8 mouse cellular contexts compared by ENCODE assay signal in the genomic region with DNA sequence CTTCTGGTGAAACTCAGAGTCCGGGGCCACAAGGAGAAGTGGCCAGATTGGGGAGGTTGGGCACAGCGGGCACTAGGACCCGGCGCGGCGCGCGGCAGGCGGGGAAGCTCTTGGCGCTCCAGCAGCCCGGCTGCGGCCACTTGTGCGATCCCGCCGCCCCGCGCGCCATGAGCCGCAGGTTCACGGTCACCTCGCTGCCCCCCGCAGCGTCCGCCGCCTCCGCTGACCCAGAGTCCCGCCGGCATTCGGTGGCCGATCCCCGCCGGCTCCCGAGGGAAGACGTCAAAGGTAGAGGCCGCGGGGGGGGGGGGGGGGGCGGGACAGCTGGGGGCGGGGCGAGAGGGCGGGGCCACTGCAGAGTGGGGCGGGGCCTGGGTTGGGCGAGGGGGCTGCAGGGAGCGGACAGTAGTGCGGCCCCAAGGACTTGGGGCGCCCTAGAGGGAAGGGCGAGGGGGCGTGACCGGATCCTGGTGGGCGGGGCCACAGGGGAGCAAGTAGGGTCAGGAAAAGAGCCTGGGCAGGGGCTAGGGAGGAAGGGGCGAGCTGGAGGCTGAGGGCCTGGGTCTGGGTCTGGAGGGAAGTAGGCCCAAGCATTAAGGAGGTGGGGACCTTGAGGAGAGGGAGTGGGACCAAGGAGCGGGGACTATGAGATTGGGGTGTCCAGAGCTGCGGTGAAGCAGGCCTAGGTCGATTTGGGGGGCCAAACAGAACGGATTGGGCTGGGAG. TPM values are rescaled to one million over a fixed set of nuclear protein-coding genes. Genes with fewer than 3 reads are reported as not detected.
DNase-seq lines count a peak whose midpoint lies in the region; ATAC-seq and TF ChIP-seq lines count a peak whose summit lies in the region.

A gene (plus strand): TSS at position 87 of the 726 bp plus-strand sequence.

- peak; percentile 77 for DNase-seq in MEL (ENCODE audit: low read depth, low spot score)
- peak; percentile 87 to 91 for DNase-seq in cerebellum, postnatal 25 days
- peak; percentile 78 for DNase-seq in kidney, postnatal 10 days
- peak; percentile 85 for DNase-seq in neural tube, embryonic 11.5 days (ENCODE audit: low spot score)

- H3K27me3 ChIP-seq in C2C12 (ENCODE audit: control insufficient read depth, insufficient read depth, insufficient read length) (peaks cover 8% of the 10 kb centered on the region), MEL (ENCODE audit: control insufficient read depth in 1 of 2, insufficient read depth in 2 of 2, low read length in 2 of 2) (no peaks in the 10 kb centered on the region)
- peaks cover 10% of the 10 kb centered on the region for H3K27me3 ChIP-seq in heart, embryonic 14.5 days (ENCODE audit: control insufficient read depth, insufficient read depth, low read length)
- H3K27me3 ChIP-seq in liver, embryonic 15.5 days = peaks cover 66% of the 10 kb centered on the region
- peaks cover 8% of the 10 kb centered on the region for H3K27me3 ChIP-seq in neural tube, embryonic 11.5 days (ENCODE audit: control insufficient read depth, insufficient read depth, low read length)

- peaks cover 0 to 11% of the 10 kb centered on the region in 2 experiments; a peak in 2 of 4 replicates for H3K4me1 ChIP-seq in MEL (ENCODE audit: control insufficient read depth in 1 of 2, insufficient read depth in 2 of 2, low read length in 2 of 2)
- H3K4me1 ChIP-seq in heart, embryonic 14.5 days (ENCODE audit: control insufficient read depth in 2 of 2, insufficient read depth in 2 of 2, low read length in 2 of 2) = peaks cover 0 to 10% of the 10 kb centered on the region in 2 experiments; a peak in 3 of 4 replicates
- H3K4me1 ChIP-seq in liver, embryonic 15.5 days (replicated peaks) = peaks cover 11% of the 10 kb centered on the region
- H3K4me1 ChIP-seq in neural tube, embryonic 11.5 days (ENCODE audit: control insufficient read depth, insufficient read depth, low read length) = peaks cover 5% of the 10 kb centered on the region; the same call in 1 of the 2 replicates

- TF ChIP-seq CTCF in C2C12 (IDR thresholded peaks at IDR 0.05; ENCODE audit: control insufficient read depth, insufficient read depth, insufficient read length) (no peak), MEL (IDR thresholded peaks at IDR 0.05 in 2 of 3, conservative IDR thresholded peaks at IDR 0.05 in 1 of 3; ENCODE audit: control insufficient read depth in 1 of 3, insufficient read depth in 1 of 3, low read depth in 2 of 3, low read length in 3 of 3, poor library complexity in 1 of 3, severe bottlenecking in 1 of 3) (no peak)

- peak within 1 kb of the TSS; percentile 15; the same call in 1 of the 2 replicates for H3K27ac ChIP-seq in MEL (ENCODE audit: control insufficient read depth, low read depth, low read length)
- no peak within 1 kb of the TSS for H3K27ac ChIP-seq in heart, embryonic 14.5 days (replicated peaks in 1 of 2; ENCODE audit: control insufficient read depth in 1 of 2, insufficient read depth in 1 of 2, low read depth in 2 of 2, low read length in 2 of 2)
- no peak within 1 kb of the TSS for H3K27ac ChIP-seq in liver, embryonic 15.5 days (replicated peaks)
- no peak within 1 kb of the TSS for H3K27ac ChIP-seq in neural tube, embryonic 11.5 days (ENCODE audit: low read depth, low read length)

- H3ac ChIP-seq in C2C12 (ENCODE audit: control insufficient read depth, insufficient read length, low read depth) = peak within 1 kb of the TSS; percentile 16

- H3K36me3 ChIP-seq in C2C12 (ENCODE audit: control insufficient read depth, insufficient read depth) = no peaks in the 10 kb centered on the region
- H3K36me3 ChIP-seq in MEL (ENCODE audit: control insufficient read depth in 1 of 2, insufficient read depth in 2 of 2, low read length in 2 of 2) = peaks cover 0 to 3% of the 10 kb centered on the region in 2 experiments; a peak in 1 of 4 replicates
- H3K36me3 ChIP-seq in heart, embryonic 14.5 days (ENCODE audit: control insufficient read depth, insufficient read depth, low read length) = no peaks in the 10 kb centered on the region
- no peaks in the 10 kb centered on the region for H3K36me3 ChIP-seq in liver, embryonic 15.5 days (replicated peaks)
- H3K36me3 ChIP-seq in neural tube, embryonic 11.5 days (ENCODE audit: control insufficient read depth, insufficient read depth, low read length) = no peaks in the 10 kb centered on the region

- TF ChIP-seq EP300 in MEL (IDR thresholded peaks at IDR 0.05; ENCODE audit: low read depth in 1 of 2, low read length in 2 of 2) = no peak

- H3K79me2 ChIP-seq in C2C12 (ENCODE audit: control insufficient read depth, insufficient read depth) = no peaks in the 10 kb centered on the region
- H3K79me2 ChIP-seq in MEL (ENCODE audit: control insufficient read depth, insufficient read depth, low read length, poor library complexity) = no peaks in the 10 kb centered on the region; the same call in 1 of the 2 replicates

- peak; percentile 22 to 54; a peak in 2 of 4 replicates for TF ChIP-seq POLR2A in MEL (IDR thresholded peaks at IDR 0.05; ENCODE audit: control insufficient read depth in 1 of 2, insufficient read depth in 1 of 2, low read depth in 1 of 2, low read length in 2 of 2, poor library complexity in 1 of 2)

- H3K79me3 ChIP-seq in C2C12 (ENCODE audit: low read depth) = no peaks in the 10 kb centered on the region

- H3K4me3 ChIP-seq in C2C12 (ENCODE audit: insufficient read depth, poor library complexity, severe bottlenecking) (peak within 1 kb of the TSS; percentile 18), MEL (ENCODE audit: control insufficient read depth in 1 of 2, insufficient read depth in 1 of 2, low read depth in 2 of 2, low read length in 2 of 2) (peak within 1 kb of the TSS; percentile 72 to 77)
- peak within 1 kb of the TSS; percentile 58 to 59 for H3K4me3 ChIP-seq in heart, embryonic 14.5 days (ENCODE audit: control insufficient read depth in 1 of 2, insufficient read depth in 1 of 2, low read depth in 1 of 2, low read length in 2 of 2)
- H3K4me3 ChIP-seq in liver, embryonic 15.5 days (replicated peaks) = peak within 1 kb of the TSS; percentile 53
- H3K4me3 ChIP-seq in neural tube, embryonic 11.5 days (ENCODE audit: low read depth, low read length) = peak within 1 kb of the TSS; percentile 52

- no peak for TF ChIP-seq RAD21 in MEL (IDR thresholded peaks at IDR 0.05; ENCODE audit: low read depth, low read length)

- peak within 1 kb of the TSS; percentile 71 for H3K4me2 ChIP-seq in heart, embryonic 14.5 days (ENCODE audit: low read length)
- peak within 1 kb of the TSS; percentile 68 for H3K4me2 ChIP-seq in liver, embryonic 15.5 days
- peak within 1 kb of the TSS; percentile 47 for H3K4me2 ChIP-seq in neural tube, embryonic 11.5 days (ENCODE audit: low read depth)

- H3K9me3 ChIP-seq in MEL (replicated peaks; ENCODE audit: insufficient read depth, low read length) = no peaks in the 10 kb centered on the region
- H3K9me3 ChIP-seq in heart, embryonic 14.5 days (ENCODE audit: control insufficient read depth, low read length) = no peaks in the 10 kb centered on the region
- H3K9me3 ChIP-seq in liver, embryonic 15.5 days (replicated peaks) = no peaks in the 10 kb centered on the region
- H3K9me3 ChIP-seq in neural tube, embryonic 11.5 days (ENCODE audit: control insufficient read depth, low read length) = no peaks in the 10 kb centered on the region

- 2% methylated on average over 33 of the region's 54 CpGs for WGBS in heart, embryonic 14.5 days
- 1% methylated on average over 49 of the region's 54 CpGs for WGBS in liver, embryonic 15.5 days (ENCODE audit: insufficient replicate concordance)
- under 1% methylated on average over 44 of the region's 54 CpGs for WGBS in neural tube, embryonic 11.5 days

- H3K9ac ChIP-seq in MEL (ENCODE audit: control insufficient read depth, low read depth, low read length, poor library complexity, severe bottlenecking) = peak within 1 kb of the TSS; percentile 77
- H3K9ac ChIP-seq in heart, embryonic 14.5 days (ENCODE audit: low read length) = peak within 1 kb of the TSS; percentile 54; the same call in 1 of the 2 replicates
- H3K9ac ChIP-seq in liver, embryonic 15.5 days = 0 out of 2 replicates have a peak within 1 kb of the TSS, but pooled peaks have one; percentile 27
- H3K9ac ChIP-seq in neural tube, embryonic 11.5 days (ENCODE audit: low read length) = peak within 1 kb of the TSS; percentile 39; the same call in 1 of the 2 replicates

- ATAC-seq in heart, embryonic 14.5 days (ENCODE audit: insufficient number of reproducible peaks, insufficient read depth, low FRiP score, low read depth) = peak; percentile 75
- peak; percentile 58 for ATAC-seq in liver, embryonic 15.5 days (ENCODE audit: insufficient read depth)
- ATAC-seq in neural tube, embryonic 11.5 days (ENCODE audit: insufficient read depth, low FRiP score, low TSS enrichment) = peak; percentile 65
- no peak for ATAC-seq in activated CD4-positive, CD25-positive, alpha-beta regulatory T cell, adult 4 months

TF ChIP-seq in C2C12, 6 proteins besides CTCF, POLR2A, EP300 and RAD21:
- no peak for TF ChIP-seq USF1 (IDR thresholded peaks at IDR 0.05; ENCODE audit: low read depth)
- no peak for TF ChIP-seq CEBPB (IDR thresholded peaks at IDR 0.05; ENCODE audit: low read depth)
- no peak for TF ChIP-seq MYOD1 (IDR thresholded peaks at IDR 0.05; ENCODE audit: control insufficient read depth, insufficient read length, low read depth)

TF ChIP-seq in MEL, 35 proteins besides CTCF, POLR2A, EP300 and RAD21:
- TF ChIP-seq HCFC1 (IDR thresholded peaks at IDR 0.05; ENCODE audit: low read depth, low read length) = peak; percentile 62
- TF ChIP-seq MAZ (IDR thresholded peaks at IDR 0.05; ENCODE audit: low read depth, low read length) = peak; percentile 43; the same call in 1 of the 2 replicates
- TF ChIP-seq ZMIZ1 (IDR thresholded peaks at IDR 0.05; ENCODE audit: low read depth, low read length) = no peak
- no peak for TF ChIP-seq USF2 (IDR thresholded peaks at IDR 0.05; ENCODE audit: borderline replicate concordance in 1 of 2, insufficient read depth in 1 of 2, low read depth in 1 of 2, low read length in 2 of 2)
- no peak for TF ChIP-seq MAFK (IDR thresholded peaks at IDR 0.05; ENCODE audit: borderline replicate concordance, low read depth, low read length)
- TF ChIP-seq SIN3A (IDR thresholded peaks at IDR 0.05; ENCODE audit: low read length) = peak; percentile 90
- TF ChIP-seq TAL1 (IDR thresholded peaks at IDR 0.05; ENCODE audit: low read length) = no peak

RNA-seq across cellular contexts. Expression of the gene that starts here (rescaled TPM):
- 0.12 TPM for polyA plus RNA-seq in C2C12 (2012; fragmentation: generic; extraction: Trizol)
- 0.36 and 0.50 TPM in 2 replicates for total RNA-seq in MEL (2012; rRNA removed)
- polyA plus RNA-seq in MEL (2012; ENCODE audit: insufficient read depth in 1 of 2, insufficient read length in 2 of 2, low read depth in 1 of 2, low replicate concordance in 2 of 2, missing spikeins in 1 of 2) = 1 to 10 TPM in 1 of 2 experiments, not detected in 1; 1.3 TPM
- 0.62 and 0.71 TPM in 2 replicates for polyA plus RNA-seq in heart, embryonic 14.5 days (2014; fragmentation: Nextera tagmentation; extraction: Ambion mirVana)
- 0.26 and 0.37 TPM in 2 replicates for polyA plus RNA-seq in liver, embryonic 15.5 days (2015; fragmentation: Nextera tagmentation; extraction: Ambion mirVana)
- 6.0 and 6.5 TPM in 2 replicates for polyA plus RNA-seq in neural tube, embryonic 11.5 days (2014; fragmentation: Nextera tagmentation; extraction: Ambion mirVana)
- polyA plus RNA-seq in activated CD4-positive, CD25-positive, alpha-beta regulatory T cell, adult 4 months (2017; shearing (Covaris generic)) = under 1 TPM in 1 of 2 experiments, not detected in 1; 0.34 TPM

Comparison
In these comparisons a context has a peak if more than half of its experiments do, and no peak if none do; other contexts are left out.
1. Peak in ATAC-seq, H3K4me3 ChIP-seq, H3K9ac ChIP-seq and H3K4me2 ChIP-seq in heart, embryonic 14.5 days; RNA of the gene not detected or under 1 TPM.
2. Peak in ATAC-seq, H3K4me3 ChIP-seq, H3K9ac ChIP-seq and H3K4me2 ChIP-seq in liver, embryonic 15.5 days; RNA of the gene not detected or under 1 TPM.
3. H3K4me3 ChIP-seq: peak in every context shown above with its lines; median percentile 74 in MEL; 58 in heart, embryonic 14.5 days; 53 in liver, embryonic 15.5 days; 52 in neural tube, embryonic 11.5 days; 18 in C2C12.
4. H3K9ac ChIP-seq: peak in every context shown above with its lines; median percentile 77 in MEL; 54 in heart, embryonic 14.5 days; 39 in neural tube, embryonic 11.5 days; 27 in liver, embryonic 15.5 days.